Mouse (Mus musculus) heart, adult 2 months (tissue): ENCODE measurements around the gene Emc1. TPM values are rescaled to one million over a fixed set of nuclear protein-coding genes. Genes with fewer than 3 reads are reported as not detected.
"Not testable (repeated sequence)": the region's sequence is repeated elsewhere in the genome, so short reads cannot be mapped to it uniquely, and the experiment has no call there.

Source experiments
- DNase-seq, 2 experiments: peaks; one replicate each; pipeline ENCODE4 v3.0.0; 2021
- H3K27ac ChIP-seq: fragments of 200-600 bp; 2 replicates; pipeline ENCODE4 v1.8.1; 2022
- H3K27me3 ChIP-seq: fragments of 200-500 bp; 2 replicates; pipeline ENCODE4 v1.6.1; 2012; ENCODE audit warnings: mild to moderate bottlenecking, low read length, inconsistent platforms, mixed read lengths; ENCODE audit not compliant: control insufficient read depth, insufficient read depth
- H3K36me3 ChIP-seq: fragments of 200-500 bp; 2 replicates; pipeline ENCODE4 v1.6.1; 2012; ENCODE audit warnings: low read length, inconsistent platforms; ENCODE audit not compliant: control insufficient read depth, insufficient read depth
- H3K4me1 ChIP-seq: fragments of 200-500 bp; 2 replicates; pipeline ENCODE4 v1.6.1; 2011; ENCODE audit warnings: low read length; ENCODE audit not compliant: control insufficient read depth, insufficient read depth
- H3K4me3 ChIP-seq: fragments of 200-600 bp; 2 replicates; pipeline ENCODE4 v1.8.1; 2022
- H3K79me2 ChIP-seq: fragments of 200-500 bp; replicated peaks from 2 replicates; pipeline ENCODE4 v1.6.1; 2012; ENCODE audit warnings: mild to moderate bottlenecking, inconsistent platforms, low read length, moderate library complexity, mixed read lengths; ENCODE audit not compliant: control insufficient read depth, insufficient read depth
- H3K9ac ChIP-seq: fragments of 200-500 bp; 2 replicates; pipeline ENCODE4 v1.6.1; 2012; ENCODE audit warnings: low read depth, mild to moderate bottlenecking, control low read depth, inconsistent platforms, low read length, mixed read lengths
- CTCF ChIP-seq: fragments of 200-600 bp; IDR thresholded peaks from 2 replicates; pipeline ENCODE4 v1.8.1; 2022; ENCODE audit warnings: antibody characterized with exemption, mild to moderate bottlenecking, moderate library complexity
- EP300 ChIP-seq: fragments of 200-500 bp; IDR thresholded peaks from 2 replicates; pipeline ENCODE4 v1.6.1; 2011; ENCODE audit warnings: low read depth, low read length, control low read depth; ENCODE audit not compliant: insufficient read depth
- POLR2A ChIP-seq: fragments of 200-500 bp; IDR thresholded peaks from 2 replicates; pipeline ENCODE4 v1.6.1; 2011; ENCODE audit warnings: mild to moderate bottlenecking, low read depth, low read length, control low read depth; ENCODE audit not compliant: insufficient read depth
- WGBS: fragments of 180-500 bp; shearing (Covaris S2); methylation state at CpG from one replicate; pipeline ENCODE4 v1.1.7; 2018; 5-methylcytosine and 5-hydroxymethylcytosine counted together
- intact Hi-C: fragments of 180-260 bp; cut with DNase I; formaldehyde crosslinking; loops from one replicate; pipeline ENCODE4 v1.15.1; 2025
- polyA plus RNA-seq: library from polyadenylated mRNA; depleted of rRNA; stranded (reverse); fragments of >200 nt; gene quantifications from 2 replicates; pipeline ENCODE4 v1.2.3, GENCODE M21; 2012
- total RNA-seq, 2 experiments: library from RNA; stranded (reverse); gene quantifications; 2 replicates each; pipeline ENCODE4 v1.2.3; 2021

Emc1 gene
- total and polyA plus RNA-seq, 3 experiments = 45.5 to 47.5 (median 47.4) TPM

DNA sequence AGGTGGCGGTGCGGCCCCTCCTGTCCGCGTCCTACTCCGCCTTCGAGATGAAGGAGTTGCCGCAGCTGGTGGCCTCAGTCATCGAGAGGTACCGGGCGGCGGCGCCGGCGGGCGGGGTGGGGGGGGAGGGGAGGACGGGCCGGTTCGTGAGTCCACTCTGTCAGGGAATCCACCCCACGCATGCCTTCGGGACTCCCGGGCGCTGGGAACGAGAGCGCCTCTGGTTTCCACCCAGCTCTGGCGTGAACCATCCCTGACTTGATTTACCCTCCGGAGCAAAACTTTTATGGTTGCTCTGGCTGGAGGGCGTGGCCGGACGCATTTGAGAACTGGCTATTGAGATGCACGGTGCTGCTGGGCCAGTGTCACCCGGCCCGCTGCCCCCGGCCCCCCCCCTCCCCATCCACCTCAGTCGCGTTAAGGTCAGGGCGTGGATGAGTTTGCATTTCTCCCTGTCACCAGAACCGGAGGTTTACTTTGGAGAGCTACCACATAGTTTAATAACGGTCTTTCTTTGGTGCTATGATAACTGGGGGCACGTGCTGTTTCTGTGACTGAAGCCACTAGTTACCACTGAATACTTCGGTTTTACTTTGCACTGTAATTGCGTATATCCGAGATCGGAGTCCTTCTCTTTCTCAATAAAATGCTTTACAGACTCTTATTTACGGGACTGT, 28.5 kb downstream of the Emc1 start:
- Histone ChIP-seq H3K27me3 (no peaks in the 10 kb centered on the region), H3K79me2 (peaks cover 5% of the 10 kb centered on the region), H3K36me3 (peaks cover 2% of the 10 kb centered on the region; the same call in 1 of the 2 replicates), H3K27ac (peak overlapping the region; percentile 88), H3K9ac (peak overlapping the region; percentile 81), H3K4me3 (peak overlapping the region; percentile 74), H3K4me1 (peaks cover 6% of the 10 kb centered on the region)
- under 1% methylated on average over 44 of the region's 44 CpGs for WGBS
- no peak for DNase-seq
- no peak for TF ChIP-seq EP300
- TF ChIP-seq POLR2A = no peak
- no peak for TF ChIP-seq CTCF
- intact Hi-C loops = loop anchor here (1.0 kb wide), 1 partner anchor 29 kb away; the partner anchor contains the start of genes Emc1, Mrto4 and Ubr4

DNA sequence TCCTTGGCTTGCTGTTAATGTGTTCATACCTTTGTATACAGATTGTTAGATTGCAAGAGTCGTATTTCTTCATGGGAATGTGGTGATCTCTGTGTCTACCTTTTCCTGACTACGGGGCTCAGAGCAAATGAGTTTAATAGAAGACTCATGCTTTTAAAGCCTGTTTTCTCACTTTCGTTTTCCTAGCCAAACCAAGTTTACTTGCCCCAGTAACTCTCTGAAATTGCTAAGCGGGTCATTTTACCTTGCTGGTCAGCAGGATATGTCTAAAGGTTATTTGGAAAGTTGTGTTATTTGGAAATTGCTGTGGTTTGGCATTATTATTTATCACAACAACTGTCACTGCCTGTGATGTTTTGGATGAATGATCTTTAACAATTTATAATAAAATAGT, 29.1 kb downstream of the Emc1 start:
- 21% methylated on average over 4 of the region's 4 CpGs for WGBS
- Histone ChIP-seq H3K4me3 (peak overlapping the region; percentile 74), H3K9ac (no peak overlapping the region; the same call in 1 of the 2 replicates), H3K36me3 (peaks cover 2% of the 10 kb centered on the region; the same call in 1 of the 2 replicates), H3K27me3 (no peaks in the 10 kb centered on the region), H3K4me1 (peaks cover 6% of the 10 kb centered on the region), H3K79me2 (peaks cover 5% of the 10 kb centered on the region), H3K27ac (no peak overlapping the region)
- DNase-seq = no peak
- TF ChIP-seq POLR2A = no peak
- no peak for TF ChIP-seq EP300
- no peak for TF ChIP-seq CTCF
- intact Hi-C loops = no loop called here

DNA sequence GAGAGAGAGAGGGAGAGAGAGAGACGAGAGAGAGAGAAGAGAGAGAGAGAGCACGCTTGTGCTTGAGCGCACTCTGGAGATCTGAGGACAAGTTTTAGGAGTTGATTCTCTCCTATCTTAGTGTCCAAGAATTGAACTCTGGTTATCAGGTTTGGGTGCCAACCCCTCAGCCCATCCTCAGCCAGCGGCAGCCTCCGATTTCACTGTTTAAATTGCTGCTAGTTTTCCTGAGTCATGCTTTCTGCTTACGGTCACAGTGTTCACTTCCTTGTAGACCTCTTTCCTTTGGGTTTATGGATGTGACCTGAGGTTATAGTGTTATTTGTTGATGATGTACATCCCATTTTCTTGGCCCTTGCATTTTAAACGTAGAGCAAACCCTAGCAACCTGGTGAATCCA, 29.8 kb downstream of the Emc1 start:
- 35% methylated on average over 7 of the region's 7 CpGs for WGBS
- DNase-seq = no peak
- TF ChIP-seq EP300 (no peak), CTCF (no peak), POLR2A (no peak)
- Histone ChIP-seq H3K4me3 (no peak overlapping the region), H3K4me1 (peaks cover 9% of the 10 kb centered on the region), H3K79me2 (peaks cover 5% of the 10 kb centered on the region), H3K9ac (no peak overlapping the region), H3K36me3 (peaks cover 2% of the 10 kb centered on the region; the same call in 1 of the 2 replicates), H3K27ac (no peak overlapping the region), H3K27me3 (no peaks in the 10 kb centered on the region)
- intact Hi-C loops = no loop called here

DNA sequence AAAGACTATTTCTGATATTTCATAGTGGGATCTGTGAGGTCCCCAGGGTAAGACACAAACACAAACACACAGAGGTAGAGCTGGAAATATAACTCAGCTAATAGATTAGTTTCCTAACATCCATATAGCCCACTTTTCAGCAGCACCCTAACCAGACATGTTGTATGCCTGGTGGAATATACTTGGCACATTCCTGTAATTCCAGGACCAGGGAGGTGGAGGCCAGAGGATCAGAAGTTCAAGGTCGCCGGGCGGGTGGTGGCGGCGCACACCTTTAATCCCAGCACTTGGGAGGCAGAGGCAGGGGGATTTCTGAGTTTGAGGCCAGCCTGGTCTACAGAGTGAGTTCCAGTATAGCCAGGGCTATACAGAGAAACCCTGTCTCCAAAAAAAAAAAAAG, 33.5 kb downstream of the Emc1 start:
- H3K4me1 ChIP-seq, H3K4me3 ChIP-seq, H3K9ac ChIP-seq, H3K79me2 ChIP-seq, H3K27ac ChIP-seq, DNase-seq, H3K27me3 ChIP-seq, intact Hi-C loops, H3K36me3 ChIP-seq: not testable (repeated sequence)
- 73% methylated on average over 5 of the region's 5 CpGs for WGBS

DNA sequence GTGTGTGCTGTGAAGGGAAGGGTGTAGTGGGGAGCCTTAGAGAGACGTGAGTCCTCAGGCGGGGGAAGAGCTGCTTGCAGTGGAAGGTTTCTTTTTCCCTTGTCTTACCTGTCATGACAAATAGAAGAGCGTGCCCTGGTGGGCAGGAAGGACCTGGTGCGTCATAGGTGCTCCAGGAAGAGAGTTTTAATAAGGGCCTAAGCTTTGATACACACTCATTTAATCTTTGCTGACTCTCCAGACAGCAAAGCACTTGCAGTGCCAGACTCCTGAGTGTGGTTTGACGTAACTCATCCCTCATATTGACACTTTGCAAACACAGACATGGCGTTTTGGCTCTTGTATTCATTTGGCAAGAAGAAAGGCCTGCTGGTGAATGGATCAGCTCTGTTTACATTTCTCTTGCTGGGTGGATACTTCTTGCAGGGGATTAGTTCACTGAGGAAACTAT, 34.5 kb downstream of the Emc1 start:
- 27% methylated on average over 6 of the region's 6 CpGs for WGBS
- peaks cover 4% of the 10 kb centered on the region for H3K79me2 ChIP-seq
- peak in 1 of 2 experiments; percentile 30 for DNase-seq
- H3K36me3 ChIP-seq = no peaks in the 10 kb centered on the region
- H3K27ac ChIP-seq = peak overlapping the region; percentile 3; the same call in 1 of the 2 replicates
- no peak overlapping the region for H3K4me3 ChIP-seq
- H3K27me3 ChIP-seq = no peaks in the 10 kb centered on the region
- H3K9ac ChIP-seq = no peak overlapping the region
- intact Hi-C loops = no loop called here
- H3K4me1 ChIP-seq = peaks cover 9% of the 10 kb centered on the region
- no peak for TF ChIP-seq EP300
- no peak for TF ChIP-seq CTCF
- no peak for TF ChIP-seq POLR2A

DNA sequence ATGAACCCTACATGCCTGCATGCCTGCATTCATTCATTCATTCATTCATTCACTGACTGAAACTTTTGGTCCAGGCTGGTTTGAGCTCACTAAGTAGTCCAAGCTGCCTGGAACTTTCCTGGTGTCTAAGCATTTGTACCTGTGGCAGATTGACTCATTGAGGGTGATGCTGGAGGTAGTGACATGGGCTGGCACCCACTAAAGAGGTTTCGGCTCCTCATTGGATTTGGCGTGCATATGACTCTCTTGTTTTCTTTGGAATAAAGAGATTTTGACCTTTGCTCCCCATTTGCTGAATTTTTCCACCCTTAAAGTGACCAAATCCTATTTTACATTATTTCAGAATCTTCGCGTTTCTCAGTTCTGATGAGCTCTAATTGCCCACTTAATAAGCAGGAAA, 37.2 kb downstream of the Emc1 start:
- Histone ChIP-seq H3K27me3 (no peaks in the 10 kb centered on the region), H3K27ac (no peak overlapping the region), H3K36me3 (no peaks in the 10 kb centered on the region), H3K79me2 (peaks cover 2% of the 10 kb centered on the region; the same call in 1 of the 2 replicates), H3K9ac (no peak overlapping the region), H3K4me1 (peaks cover 5% of the 10 kb centered on the region), H3K4me3 (no peak overlapping the region)
- intact Hi-C loops = no loop called here
- no peak for DNase-seq
- TF ChIP-seq EP300 (no peak), POLR2A (no peak), CTCF (no peak)
- 70% methylated on average over 4 of the region's 4 CpGs for WGBS
